Mouse (Mus musculus): ENCODE results near the gene Tmem208.
"Not testable (repeated sequence)": the region's sequence is repeated elsewhere in the genome, so short reads cannot be mapped to it uniquely, and the experiment has no call there.

Gene Tmem208

DNA sequence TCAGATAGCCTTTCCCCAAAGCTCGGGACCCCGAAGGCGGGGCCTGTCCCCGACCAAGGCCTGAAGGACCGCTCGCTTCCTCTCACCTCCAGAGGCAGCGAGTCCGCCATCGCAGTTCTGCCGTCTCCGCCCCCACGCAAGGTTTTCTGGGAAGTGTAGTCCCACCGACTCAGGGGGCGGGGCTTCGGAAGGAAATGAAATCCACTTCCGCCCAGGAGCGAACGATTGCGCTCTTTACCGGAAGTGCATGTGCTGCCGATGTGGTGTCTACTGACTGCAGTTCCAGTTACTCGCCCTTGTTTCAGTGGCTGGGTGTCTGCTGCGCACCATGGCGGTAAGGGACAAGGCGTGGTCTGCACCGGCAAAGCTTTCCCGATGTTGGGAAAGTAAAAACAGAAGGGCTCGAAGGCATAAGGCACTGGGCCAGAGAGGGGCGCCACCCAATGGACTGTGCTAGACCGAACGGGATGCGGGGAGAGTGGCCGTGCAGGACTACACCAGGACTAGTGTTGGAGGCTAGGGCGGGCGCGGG, at the start of gene Tmem208, which contains the start of gene Lrrc29:
TSS of gene Tmem208 (plus strand) at position 214 of the 532 bp plus-strand sequence.
TSS of gene Lrrc29 (minus strand) at position 138 of the 532 bp plus-strand sequence.
- DNase-seq (ENCODE audit: low read depth, low spot score), result peak; percentile 84

DNA sequence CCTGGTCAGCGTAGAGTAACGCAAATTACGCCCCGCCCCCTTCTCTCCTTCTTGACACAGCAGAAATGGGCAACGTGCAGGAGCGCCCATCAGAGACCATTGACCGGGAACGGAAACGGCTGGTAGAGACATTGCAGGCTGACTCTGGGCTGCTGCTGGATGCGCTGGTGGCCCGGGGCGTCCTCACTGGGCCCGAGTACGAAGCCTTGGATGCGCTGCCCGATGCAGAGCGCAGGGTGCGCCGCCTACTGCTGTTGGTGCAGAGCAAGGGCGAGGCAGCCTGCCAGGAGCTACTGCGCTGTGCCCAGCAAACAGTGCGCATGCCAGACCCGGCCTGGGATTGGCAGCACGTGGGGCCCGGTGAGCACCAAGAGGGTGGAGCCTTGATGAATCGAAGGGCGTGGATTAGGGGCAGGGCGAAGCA, 47.2 kb upstream of the Tmem208 start:
- DNase-seq (ENCODE audit: low read depth, low spot score), result no peak

DNA sequence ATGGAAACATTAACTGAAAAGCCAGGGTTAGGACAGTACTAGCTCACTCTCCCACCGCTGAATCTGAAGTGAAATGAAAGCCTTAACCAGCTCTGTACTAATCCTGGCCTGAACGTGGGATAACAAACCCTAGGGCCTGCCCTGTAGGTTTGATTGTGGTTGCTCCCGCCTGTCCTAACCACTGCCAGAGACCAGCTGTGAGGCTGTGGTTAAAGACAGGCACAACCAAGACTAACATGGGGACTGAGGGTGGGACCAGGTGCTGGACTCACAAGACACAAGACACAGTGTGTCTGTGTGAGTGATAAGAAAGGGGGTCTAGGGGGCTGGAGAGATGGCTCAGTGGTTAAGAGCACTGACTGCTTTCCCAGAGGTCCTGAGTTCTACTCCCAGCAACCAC, 45.6 kb upstream of the Tmem208 start:
- DNase-seq (ENCODE audit: low read depth, low spot score), result no peak

DNA sequence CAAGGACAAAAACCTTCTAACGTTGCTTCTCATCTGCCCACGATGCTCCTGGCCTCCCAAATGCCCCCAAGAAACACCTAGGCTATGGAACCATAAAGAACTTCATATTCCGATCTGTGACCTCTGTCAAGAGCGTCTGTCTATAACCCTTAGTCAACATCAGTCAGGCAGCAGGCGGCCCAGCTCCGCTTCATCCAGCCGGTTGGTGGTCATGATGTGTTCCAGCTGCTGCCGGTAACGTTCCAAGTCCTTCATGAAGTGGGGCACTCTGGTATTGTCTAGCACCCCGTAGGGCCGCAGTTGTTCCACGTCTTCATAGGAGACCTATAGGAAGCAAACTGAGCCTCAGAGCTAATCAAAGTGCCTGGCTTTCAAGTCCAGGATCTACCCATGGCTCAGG, 44.3 kb upstream of the Tmem208 start:
- no peak for DNase-seq (ENCODE audit: low read depth, low spot score)

DNA sequence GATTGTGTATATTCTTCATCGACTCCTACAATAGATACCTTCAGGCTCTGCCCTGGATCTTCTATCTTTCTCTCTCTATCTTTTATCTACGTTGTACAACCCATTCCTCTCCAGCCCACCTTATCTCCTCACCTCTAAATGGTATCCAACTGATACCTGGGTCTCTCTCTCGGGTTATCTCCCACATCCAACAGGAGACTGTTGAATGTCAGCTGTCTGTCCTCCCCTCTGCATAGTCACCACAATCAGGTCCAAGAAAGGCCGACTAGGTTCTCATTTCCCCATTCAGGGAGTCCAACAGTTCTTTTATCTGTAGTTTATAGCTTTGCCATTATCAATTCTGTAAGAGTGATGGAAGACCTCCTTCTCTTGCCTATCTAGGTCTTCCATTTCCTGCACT, 43.9 kb upstream of the Tmem208 start:
- DNase-seq (ENCODE audit: low read depth, low spot score), result no peak

DNA sequence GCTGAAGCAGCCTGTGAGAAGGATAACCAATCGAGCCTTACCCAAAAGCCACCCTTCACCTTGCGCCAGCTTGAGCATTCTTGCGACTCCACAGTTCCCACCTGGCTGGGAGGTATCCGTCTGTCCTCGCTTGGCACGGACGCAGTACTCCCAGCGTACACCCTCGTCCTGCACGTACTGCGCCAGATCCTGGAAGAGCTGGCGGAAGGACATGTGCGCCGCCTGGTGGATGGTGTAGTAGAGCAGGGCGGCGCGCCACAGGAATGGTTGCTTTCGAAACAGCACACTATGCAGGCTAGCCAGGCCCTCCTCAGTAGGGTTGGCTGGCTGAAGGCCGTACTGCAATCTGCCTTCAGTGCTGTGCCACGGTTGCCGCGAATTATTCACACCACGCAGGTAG, 43.1 kb upstream of the Tmem208 start:
- no peak for DNase-seq (ENCODE audit: low read depth, low spot score)

DNA sequence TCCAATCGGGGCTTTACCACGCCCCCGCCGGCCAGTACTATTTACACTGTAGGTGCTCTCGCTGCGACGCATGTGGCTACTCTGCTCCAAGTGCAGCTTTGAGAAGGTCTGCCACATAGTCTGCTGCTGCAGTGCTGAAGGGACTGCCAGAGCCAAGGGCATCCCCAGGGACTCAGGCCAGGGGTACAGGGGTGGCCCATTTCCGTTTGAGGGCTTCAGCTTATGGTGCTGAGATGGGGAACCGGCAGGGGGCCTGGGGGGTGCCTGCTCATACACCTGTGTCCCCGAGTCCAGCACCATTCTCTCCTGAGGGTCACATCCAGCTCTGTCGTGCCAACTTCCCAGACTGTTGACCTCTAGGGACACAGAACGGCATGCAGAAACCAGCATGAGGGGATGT, 40.6 kb upstream of the Tmem208 start:
- DNase-seq (ENCODE audit: low read depth, low spot score), result no peak

DNA sequence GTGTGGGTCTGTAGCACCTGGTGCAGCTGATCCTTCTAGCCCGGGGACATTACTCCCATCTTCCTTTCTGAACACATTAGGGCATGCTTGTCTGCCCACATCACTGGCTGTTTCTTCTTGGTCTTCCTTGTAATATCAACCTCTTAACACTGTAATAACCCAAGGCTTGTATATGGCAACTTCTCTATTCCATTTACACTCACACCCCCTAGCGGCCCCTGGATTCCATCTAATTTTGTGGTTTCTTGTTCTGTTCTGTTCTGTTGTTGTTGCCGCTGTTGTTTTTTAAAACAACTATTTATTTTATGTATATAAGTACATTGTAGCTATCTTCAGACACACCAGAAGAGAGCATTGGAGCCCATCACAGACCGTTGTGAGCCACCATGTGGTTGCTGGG, 39.2 kb upstream of the Tmem208 start:
- no peak for DNase-seq (ENCODE audit: low read depth, low spot score)

DNA sequence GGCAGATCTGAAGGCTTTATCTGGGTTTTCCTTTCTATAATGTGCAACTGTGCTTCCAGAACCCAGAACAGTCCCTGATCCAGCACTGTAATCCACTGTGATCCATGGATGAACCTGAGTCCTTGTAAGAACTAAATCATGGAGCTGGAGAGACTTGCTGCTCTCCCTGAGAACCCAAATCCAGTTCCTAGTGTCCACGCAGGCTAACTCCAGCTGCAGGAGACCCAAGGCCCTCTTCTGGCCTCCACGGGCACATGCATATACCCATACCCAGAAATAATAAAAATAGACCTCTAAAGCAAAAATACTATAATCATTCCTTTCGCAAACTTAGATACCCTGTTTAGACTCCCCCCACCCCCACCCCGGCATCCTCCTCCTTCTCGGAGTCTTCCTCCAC, 37.9 kb upstream of the Tmem208 start:
- DNase-seq (ENCODE audit: low read depth, low spot score), result no peak

DNA sequence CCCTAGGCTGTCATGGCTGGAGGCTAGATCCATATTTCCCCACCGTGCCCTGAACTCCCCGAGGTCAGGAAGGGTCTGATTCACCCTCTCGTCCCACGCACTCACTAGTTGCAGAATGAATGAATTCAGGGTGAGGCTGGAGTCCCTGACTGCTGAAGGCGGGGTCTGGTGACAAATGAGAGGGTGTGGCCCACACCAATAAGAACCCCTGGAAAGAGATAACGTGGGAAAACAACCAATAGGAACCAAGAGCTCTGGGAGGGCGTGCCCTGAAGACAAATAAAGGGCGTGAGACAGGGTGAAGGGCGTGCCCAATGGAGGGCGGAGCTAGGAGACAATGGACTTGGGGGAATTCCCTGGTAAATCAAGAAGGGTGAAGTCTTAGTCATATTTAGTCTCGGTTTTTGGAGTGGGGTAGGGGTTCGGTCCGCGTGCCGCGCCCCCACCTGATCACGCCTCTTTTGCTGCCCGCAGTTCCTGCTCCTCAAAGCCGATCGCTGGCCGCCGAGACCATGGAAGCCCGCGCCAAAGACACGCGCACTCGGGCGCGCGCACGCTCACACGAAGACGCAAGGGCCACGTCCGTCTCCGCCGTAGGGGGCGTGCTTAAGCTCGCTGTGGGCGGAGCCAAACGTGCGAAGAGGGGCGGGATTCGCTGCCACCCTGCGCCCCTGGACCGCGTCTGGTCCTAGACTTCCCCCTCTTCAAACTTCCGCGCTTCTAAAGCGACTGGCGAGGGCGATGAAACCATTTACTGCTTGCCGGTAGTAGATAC, 37.0 kb upstream of the Tmem208 start:
- DNase-seq (ENCODE audit: low read depth, low spot score), result peak; percentile 90

DNA sequence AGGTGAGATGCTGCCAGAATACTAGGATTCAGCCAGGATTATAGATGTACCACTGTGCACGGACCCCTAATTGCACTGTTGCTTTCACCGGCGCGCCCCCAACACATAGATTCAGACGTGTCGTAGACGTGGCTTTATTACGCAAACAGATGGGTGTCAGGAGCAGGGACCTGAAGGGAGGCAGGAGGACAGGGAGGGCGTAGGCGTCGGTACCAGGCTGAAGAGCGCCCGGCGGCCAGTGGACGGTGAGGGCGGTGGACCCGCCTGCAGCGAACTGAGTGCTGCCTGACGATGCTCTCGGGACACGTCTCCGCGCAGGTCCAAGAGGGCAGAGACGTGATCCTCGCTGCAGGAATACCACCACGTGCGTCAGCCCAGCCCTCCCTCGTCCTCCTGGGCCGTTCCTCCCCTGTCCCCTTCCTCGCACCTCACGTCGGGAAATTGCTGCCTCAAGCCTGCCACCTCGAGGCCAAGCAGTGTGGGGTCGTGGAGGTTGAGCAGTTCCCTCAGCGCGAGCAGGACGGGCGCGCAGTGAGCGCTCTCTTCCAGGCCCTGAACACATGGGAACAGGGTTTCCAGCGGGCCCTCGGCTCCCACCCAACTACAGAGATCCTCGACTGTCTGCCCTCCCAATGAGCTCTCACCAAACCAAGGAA, 36.2 kb upstream of the Tmem208 start, which contains the start of gene 4931428F04Rik:
TSS of gene 4931428F04Rik (minus strand) at position 60 of the 656 bp plus-strand sequence.
- DNase-seq (ENCODE audit: low read depth, low spot score), result no peak

DNA sequence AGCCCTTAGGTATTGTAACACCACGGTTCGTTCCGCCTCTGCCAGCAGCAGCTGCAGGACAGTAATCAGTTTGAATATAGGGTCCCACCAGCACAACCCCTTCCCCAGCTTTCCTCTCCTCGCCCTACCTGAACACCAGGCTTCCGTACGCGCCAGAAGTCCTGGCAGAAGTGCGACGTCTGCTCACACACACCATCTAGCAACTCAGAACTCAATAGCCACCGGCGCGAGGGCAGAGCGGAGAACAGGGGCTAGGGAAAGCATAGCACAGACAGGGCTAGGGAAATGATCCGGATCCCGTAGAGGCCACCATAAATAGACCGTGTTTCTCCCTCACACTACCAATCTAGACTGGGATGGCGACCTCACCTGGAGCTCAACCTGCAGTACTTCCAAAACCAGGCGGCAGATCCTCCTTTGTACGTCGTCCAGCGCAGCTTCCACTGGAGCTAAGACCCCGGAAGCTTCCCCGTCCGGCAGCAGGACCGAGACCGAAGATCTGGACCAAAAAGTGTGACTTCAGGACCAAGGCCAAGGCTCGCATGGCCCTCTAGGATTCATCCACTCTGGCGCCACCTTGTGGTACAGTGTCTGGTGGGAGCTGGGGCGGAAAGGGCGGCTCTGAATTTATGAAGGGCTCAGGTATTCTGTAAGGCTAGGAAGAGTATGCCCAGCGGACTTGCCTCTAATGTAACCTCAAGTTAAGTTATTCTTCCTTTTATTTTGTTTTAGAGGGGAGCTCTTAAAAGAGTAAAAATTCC, 35.4 kb upstream of the Tmem208 start:
- DNase-seq (ENCODE audit: low read depth, low spot score), result peak; percentile 54

DNA sequence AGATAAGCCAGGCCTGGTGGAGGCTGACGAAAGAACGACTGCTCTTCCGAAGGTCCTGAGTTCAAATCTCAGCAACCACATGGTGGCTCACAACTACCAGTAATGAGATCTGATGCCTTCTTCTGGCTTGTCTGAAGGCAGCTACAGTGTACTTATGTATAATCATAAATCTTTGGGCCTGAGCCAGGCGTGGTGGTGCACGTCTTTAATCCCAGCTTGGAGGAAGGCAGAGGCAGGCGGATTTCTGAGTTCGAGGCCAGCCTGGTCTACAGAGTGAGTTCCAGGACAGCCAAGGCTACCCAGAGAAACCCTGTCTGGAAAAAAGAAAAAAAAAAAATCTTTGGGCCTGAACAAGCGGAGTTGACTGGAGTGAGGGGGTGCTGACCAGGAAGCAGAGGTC, 34.8 kb upstream of the Tmem208 start:
- DNase-seq (ENCODE audit: low read depth, low spot score), result not testable (repeated sequence)

DNA sequence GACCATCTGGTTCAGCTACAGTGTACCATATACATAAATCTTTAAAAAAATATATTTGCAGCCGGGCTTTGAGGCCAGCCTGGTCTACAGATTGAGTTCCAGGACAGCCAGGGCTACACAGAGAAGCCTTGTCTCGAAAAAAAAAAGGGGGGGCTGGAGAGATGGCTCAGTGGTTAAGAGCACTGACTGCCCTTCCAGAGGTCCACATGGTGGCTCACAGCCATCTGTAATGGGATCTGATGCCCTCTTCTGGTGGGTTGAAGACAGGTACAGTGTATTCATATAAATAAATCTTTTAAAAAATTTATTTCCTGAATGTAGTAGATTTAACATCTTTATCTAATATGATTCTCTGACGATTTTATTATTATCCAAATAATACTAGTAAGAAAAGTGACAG, 34.4 kb upstream of the Tmem208 start:
- not testable (repeated sequence) for DNase-seq (ENCODE audit: low read depth, low spot score)

DNA sequence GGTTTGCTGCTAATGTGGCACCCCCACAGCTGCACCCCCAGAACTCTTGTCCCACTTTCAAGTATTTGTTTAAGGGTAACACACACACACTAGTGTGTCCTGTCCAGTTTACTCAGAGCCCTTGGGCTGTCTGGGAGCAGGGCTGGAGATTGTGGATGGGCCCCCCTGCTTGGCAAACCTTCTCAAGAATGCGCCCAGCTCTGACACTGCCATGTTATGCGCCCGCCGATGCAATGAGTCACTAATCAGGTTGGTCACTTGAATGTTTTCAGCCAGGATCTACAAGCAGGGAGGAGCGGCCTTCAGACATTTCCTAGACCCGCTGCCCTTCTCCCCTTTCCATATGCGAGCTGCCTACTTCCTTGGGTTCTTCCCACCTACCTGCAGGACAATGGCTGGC, 33.7 kb upstream of the Tmem208 start:
- no peak for DNase-seq (ENCODE audit: low read depth, low spot score)

DNA sequence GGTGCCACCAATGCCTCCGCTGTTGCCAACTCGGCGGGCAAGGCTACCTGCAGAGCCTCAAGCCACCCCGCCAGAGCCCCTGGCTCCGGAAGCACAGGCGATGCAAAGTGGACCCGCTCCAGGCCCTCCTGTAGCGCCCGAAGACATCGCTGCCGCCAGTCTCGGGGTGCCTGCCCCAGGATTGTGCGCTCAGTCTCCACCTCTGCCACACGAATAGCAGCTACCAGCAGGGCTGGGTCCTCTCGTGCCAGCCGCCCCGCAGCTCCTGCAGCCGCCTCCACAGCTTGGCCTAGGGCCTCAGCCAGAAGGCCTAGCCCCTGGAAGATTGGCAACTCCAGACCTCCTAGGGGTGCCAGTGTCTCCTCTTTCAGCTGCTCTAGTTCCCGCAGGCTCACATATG, 32.7 kb upstream of the Tmem208 start:
- DNase-seq (ENCODE audit: low read depth, low spot score), result no peak

DNA sequence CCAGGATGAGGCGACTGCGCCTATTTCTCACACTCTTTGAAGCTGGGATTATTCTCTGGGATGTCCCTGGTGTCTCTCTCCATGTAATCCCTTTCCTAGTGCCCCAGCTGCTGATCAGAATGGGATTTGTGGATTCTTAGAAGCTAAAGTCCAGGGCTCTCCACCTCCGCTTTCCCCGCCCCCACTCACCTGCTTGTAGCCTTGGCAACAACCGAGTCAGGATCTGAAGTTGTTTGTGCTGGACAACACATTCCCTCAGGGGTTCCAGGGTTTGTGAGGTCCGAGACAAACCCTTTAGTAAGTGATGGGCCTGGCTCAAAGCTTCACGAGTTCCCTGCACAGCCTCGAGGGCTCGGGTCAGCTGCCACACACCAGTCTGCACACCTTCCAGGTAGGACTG, 31.4 kb upstream of the Tmem208 start:
- no peak for DNase-seq (ENCODE audit: low read depth, low spot score)

DNA sequence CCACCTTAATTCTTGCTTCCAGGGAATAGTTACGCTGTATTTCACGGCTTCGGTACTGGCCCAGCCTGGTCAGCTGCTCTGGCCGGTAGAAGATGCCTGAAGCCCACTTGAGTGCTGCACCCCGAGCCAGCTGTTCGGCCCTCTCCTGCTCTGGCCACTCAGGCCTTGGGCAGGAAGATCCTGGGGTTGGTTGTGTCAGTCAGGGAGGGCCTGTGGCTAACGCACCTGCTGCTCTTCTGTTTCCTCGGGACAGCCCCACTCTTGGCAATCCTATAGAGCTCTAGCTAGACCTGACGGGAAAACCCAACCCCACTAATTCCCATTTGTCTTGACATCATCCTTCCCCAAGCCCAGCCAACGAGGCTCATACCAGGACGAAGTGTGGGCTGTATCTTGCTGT, 30.9 kb upstream of the Tmem208 start:
- no peak for DNase-seq (ENCODE audit: low read depth, low spot score)

DNA sequence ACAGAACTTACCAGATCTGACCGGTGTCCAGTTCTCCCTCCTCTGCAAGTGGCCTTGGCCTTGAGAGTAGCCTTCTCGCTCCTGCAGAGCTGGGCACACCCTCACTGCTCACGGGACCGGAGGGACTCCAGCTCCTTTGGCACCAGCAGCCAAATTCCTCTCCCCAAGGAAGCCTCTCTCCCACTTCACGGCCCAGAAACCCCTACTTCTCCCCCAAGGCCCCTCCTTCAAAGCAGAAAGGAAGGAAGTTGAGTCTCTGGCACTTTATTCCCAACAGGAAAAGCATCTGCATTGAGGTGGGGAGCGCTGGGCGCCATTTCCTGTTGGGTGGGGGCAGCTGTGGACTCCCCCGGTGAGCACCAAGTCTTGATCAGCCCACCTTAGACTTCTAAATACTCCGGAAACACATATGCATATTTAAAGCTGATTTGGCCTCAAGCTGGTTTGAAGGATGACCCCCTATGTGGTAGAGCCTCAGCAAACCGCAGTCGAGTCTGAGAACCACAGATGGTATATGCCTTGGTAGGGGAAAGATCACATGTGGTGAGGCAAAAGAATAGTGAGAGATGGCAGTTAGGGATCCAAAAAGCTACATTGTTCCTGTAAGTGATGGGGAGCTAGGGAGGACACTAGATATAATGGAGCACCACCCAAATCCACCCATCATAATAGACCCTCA, 30.1 kb upstream of the Tmem208 start, which contains the start of gene Exoc3l:
TSS of gene Exoc3l (minus strand) at position 207 of the 679 bp plus-strand sequence.
- no peak for DNase-seq (ENCODE audit: low read depth, low spot score)

DNA sequence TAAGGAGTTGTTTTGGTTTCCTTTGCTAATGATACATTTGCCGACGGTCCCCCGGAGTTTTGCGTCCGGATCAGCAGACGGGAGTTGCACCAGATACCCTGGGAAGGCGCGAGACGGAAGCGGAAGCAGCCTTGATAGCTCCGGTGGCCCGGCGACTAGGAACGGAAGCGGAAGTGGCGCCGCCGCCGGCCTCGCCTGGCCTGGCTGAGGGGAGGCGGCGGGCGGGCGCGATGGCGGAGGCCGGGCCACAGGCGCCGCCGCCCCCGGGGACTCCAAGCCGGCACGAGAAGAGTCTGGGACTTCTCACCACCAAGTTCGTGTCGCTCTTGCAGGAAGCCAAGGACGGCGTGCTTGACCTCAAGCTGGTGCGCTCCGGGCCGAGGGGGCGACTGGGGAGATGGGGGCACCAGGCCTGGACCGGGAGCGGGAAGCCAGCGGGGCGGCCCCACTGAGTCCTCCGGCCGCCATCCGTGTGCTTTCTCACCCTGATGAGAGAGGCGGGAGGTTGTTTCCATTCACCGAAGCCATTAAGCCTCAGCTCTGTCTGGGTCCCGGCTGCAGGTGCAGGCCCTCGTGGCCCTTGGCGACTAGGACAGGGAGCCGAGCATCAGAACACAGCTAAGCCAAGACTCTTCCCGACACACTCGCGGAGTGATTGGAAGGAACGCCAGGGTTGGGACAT, 28.5 kb upstream of the Tmem208 start, which contains the start of gene E2f4:
TSS of gene E2f4 (plus strand) at position 153 of the 682 bp plus-strand sequence.
- DNase-seq (ENCODE audit: low read depth, low spot score), result peak; percentile 74
